Mouse (Mus musculus) left cerebral cortex, adult 2 months (tissue): ENCODE results near the gene Hipk2. TPM values are rescaled to one million over a fixed set of nuclear protein-coding genes. Genes with fewer than 3 reads are reported as not detected.

Source experiments
- DNase-seq, 2 experiments: peaks; one replicate each; pipeline ENCODE4 v3.0.0; 2021 to 2022; ENCODE audit warnings: low spot score in 2 of 2, mixed read lengths in 1 of 2; ENCODE audit errors: extremely low spot score in 1 of 2
- H3K27ac ChIP-seq: fragments of 200-600 bp; 2 replicates; pipeline ENCODE4 v1.8.1; 2022
- H3K4me3 ChIP-seq: fragments of 200-600 bp; 2 replicates; pipeline ENCODE4 v1.8.1; 2022
- CTCF ChIP-seq: fragments of 200-600 bp; IDR thresholded peaks from 2 replicates; pipeline ENCODE4 v1.8.1; 2022; ENCODE audit warnings: antibody characterized with exemption, mild to moderate bottlenecking, moderate library complexity
- intact Hi-C: fragments of 180-260 bp; cut with DNase I; formaldehyde crosslinking; loops from one replicate; pipeline ENCODE4 v1.15.1; 2025
- total RNA-seq, 2 experiments: library from RNA; stranded (reverse); gene quantifications; 2 replicates each; pipeline ENCODE4 v1.2.3; 2021

The Hipk2 gene
- total RNA-seq, 2 experiments from 2014 or later = 54.7 to 61.3 TPM

DNA sequence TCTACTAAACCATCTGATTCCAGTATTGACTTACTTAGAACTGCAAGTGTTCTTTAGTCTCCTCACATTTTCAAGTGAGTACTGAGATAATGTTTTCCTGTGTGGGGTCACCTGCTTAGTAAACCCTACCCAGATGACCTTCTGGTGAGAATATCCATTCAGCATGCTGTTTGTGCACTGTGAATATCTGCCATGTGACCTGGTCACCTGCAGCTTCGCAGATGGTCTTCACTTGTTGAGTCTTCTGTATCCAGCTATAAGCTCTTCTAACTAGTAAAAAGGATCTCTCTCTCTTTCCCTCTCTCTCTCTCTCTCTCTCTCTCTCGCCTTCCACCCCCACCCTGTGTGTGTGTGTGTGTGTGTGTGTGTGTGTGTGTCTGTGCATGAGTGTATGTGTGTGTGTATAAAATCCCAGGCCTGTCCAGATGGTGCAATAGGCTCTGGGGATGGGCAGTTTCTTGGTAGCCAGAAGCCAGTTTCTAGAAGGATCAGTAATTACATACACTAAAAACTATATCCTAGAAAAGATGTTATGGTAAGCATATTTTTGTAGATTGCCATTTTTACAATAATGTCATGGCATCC is 99.9 kb downstream of the Hipk2 start:
- Histone ChIP-seq H3K27ac (no peak overlapping the region), H3K4me3 (no peak overlapping the region)
- intact Hi-C loops = no loop called here
- DNase-seq = no peak
- TF ChIP-seq CTCF = no peak

DNA sequence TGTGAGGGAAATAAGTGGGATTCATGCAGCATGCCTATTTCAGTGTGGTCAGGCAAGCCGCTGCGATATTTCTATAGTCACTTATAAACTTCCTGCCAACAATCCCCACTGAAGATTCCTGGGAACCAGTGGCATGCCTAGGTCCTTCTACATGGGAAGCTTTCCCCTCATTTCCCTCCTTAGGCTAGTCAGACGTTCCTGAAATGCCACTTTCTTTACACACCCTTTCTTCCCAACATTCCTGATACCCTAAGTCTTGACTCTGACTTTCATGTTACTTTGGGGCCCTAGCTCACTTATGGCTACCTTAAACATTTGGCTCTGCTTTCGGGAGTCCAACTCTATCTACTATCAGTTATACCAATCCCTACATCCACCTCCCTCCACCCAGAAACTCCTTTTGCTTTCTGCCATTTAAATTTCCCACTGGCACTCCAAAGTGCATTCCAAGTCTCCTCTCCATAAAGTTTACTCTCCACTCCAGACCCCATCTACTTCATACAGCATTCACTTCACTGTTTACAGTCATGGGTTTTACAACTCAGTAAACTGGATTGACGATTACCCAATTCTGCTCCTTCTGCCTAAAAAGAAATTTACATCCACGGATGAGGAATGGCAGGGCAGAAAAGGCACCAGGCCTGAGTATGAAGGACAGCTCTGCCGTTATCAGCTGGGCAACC is 103.0 kb downstream of the Hipk2 start:
- Histone ChIP-seq H3K4me3 (no peak overlapping the region), H3K27ac (no peak overlapping the region)
- no peak for DNase-seq
- no peak for TF ChIP-seq CTCF
- intact Hi-C loops = no loop called here

DNA sequence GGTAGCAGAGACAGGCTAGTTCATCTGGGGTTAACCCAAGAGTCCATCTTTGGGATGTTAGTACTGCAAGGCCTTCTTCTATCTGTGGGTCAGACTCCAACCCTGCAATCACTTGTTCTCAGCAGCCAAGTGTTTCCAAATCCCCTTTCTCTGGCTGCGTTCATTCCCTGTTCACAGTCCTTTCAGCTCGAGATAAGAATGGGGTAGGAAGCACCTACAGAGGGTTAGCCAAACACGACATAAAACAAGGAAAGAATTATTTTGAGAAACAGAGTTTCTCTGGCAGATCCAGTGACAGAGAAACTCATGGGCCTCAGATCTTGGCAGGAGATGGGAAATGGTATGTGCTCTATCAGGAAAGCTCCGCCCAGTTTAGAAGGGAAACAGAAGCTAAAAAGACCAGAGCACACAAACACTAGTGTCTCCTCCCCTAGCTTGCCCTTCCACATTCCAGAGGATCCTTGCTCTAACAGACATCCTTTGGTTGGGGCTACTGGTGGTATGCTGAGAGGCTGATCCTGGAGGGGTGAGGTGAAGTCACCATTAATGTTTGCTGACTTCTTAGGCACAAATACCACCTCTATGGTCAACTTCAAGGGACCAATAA is 104.8 kb downstream of the Hipk2 start:
- no peak for TF ChIP-seq CTCF
- H3K4me3 ChIP-seq = no peak overlapping the region

DNA sequence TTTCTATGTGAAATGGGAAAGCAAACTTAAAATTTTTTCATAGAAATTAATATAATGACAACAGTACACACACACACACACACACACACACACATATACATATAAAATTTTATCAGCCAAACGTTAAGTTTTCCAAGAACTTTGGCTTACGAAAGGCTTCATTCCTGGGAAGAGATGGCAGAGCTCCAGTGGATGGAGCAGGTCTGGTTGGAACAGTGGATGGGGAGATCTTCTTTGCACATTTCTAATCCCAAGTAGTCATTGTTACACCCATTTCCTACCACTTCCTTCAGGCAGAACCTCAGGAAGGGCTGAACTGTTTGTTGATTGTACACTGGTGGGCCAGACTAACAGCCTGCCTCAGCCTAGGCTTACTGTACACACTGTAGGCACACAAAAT is 106.3 kb downstream of the Hipk2 start:
- TF ChIP-seq CTCF = no peak
- no peak overlapping the region for H3K27ac ChIP-seq
- DNase-seq = no peak
- no peak overlapping the region for H3K4me3 ChIP-seq
- intact Hi-C loops = no loop called here

More for the DNA sequence above, 104.8 kb downstream of the Hipk2 start:
- intact Hi-C loops = no loop called here
- no peak for DNase-seq
- no peak overlapping the region for H3K27ac ChIP-seq

DNA sequence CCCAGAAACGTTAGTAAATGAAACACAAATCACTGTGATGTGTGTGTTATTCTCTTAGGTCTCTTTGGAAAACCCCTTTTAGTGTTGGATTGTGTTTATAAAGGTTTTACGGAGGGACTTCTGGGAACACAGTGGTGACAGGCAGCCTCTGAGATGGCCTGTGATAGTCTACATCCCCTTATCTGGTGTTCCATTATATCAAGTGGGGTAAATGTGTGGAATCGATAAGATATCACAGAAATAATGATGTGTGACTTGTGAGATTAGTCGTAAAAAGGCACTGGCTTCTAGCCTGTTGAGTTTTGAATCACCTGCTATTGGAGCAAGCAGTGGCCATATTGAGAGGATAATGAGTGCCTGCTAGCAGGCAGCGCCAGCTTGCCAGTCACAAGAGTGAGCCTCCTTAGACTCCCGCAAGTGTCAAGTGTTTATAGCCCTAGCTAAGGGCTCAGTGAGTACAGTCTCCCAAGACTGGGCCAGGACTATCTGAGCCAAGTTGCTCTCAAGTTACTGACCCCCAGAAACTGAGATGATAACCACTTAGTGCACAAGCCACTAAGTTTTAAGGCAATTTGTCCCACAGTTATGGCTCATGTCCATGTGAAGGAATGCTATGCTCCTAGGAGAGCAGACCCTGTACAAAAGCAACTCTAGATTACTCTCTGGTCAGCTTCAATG is 113.2 kb downstream of the Hipk2 start:
- intact Hi-C loops = no loop called here
- Histone ChIP-seq H3K4me3 (no peak overlapping the region), H3K27ac (no peak overlapping the region)
- no peak for DNase-seq
- no peak for TF ChIP-seq CTCF

DNA sequence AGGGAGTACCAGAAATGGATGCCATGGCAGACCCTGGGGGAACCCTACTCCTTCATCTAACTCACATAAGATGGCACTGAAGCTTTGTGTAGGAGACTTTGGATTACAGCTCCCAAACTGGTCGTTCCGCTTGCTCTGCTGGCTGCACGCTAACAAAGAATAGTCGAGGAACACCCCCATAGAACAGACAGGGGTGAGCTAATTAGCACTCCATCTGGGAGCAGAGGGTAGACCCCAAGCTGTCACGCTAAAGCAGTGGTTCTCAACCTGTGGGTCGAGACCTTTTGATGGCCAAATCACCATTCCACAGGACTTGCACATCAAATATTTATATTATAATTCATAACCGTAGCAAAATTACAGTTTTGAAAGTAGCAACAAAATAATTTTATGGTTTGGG is 114.0 kb downstream of the Hipk2 start:
- H3K4me3 ChIP-seq = no peak overlapping the region
- intact Hi-C loops = no loop called here
- DNase-seq = no peak
- no peak for TF ChIP-seq CTCF
- no peak overlapping the region for H3K27ac ChIP-seq

DNA sequence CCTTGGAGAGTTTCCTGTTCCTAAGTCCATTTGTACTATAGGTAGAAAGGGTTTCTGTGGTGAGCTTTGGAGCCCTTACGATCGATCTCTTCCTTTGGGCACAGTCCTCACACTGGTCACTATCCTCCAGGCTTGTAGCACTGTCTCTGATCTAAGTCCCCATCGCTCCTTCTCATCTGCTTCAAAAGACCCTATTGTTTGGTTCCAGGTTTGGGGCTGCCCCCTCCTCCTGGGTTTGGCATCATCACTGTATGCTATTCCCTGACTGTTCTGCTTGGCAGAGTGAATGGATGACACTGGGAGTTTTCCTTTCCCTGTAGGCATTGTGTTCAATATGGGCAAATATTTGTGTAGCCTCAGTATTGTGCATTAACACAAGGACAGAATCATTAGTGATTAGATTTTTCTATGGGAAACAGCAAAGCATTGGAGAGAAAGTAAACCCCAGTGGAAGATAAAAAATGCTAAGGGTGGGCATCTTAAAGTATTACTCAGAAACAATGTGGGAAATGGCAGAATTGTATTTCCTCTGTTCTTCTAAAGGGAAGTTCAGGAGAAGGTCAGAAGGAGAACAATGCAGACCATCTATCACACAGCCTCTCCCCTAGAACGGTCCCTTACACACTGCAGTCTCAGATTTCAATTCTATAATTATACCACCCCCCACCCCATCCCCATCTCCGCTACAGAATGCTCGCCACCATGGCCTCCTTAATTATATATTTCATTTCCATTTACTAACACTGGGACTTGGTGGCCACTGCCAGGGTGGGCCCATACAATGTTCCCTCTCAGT is 114.9 kb downstream of the Hipk2 start:
- no peak overlapping the region; the same call in 1 of the 2 replicates for H3K27ac ChIP-seq
- DNase-seq = no peak
- no peak overlapping the region for H3K4me3 ChIP-seq
- no peak for TF ChIP-seq CTCF
- intact Hi-C loops = no loop called here

DNA sequence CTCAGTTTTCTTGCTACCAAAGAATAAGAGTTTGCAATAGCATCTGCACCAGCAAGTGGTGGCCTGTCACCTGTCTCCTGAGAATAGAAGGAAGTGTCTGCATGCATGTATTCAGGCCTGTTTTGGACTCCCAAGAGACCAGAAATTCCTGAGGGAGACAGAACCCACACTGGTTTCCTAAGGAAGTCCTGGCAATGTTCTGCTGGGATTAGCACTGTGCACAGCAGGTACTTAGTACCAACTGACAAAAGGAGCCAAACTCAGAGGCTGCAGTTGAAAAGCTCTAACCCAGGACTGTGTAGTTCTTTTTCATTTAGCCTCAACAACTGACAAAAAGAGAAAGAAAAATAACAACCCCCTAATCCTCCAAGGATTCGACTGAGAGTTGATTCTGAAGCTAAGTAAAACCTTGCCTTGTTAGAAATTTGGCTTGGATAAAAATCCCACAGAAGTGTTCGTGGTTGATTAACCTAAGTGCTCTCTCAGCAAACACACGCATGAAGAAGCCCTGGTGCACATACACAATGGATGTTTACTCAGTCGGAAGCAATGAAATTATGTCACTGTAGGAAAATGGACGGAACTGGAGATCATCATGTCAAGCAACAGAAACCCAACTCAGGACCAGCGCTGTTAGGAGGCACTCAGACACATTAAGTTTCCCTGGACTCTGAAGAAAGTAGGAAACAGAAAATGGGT is 115.9 kb downstream of the Hipk2 start:
- no peak for TF ChIP-seq CTCF

DNA sequence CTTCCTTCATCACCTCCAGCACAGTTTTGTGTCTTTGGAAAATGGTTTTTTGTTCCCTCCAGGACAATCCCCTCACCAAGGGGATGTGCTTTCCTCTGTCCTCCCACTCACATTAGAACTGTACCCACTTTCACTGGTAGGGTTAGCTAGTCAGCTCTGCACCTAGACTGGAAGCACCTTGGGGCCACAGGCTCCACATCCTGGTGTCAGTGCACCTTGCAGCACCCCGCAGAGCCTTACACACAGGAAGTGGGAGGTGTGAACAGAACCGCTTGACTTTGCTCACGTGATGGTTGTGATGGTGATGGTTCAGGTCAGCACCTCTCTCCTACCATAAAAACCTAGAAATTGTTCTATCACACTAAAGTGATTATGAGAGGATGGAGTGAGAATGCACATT is 116.8 kb downstream of the Hipk2 start:
- TF ChIP-seq CTCF = no peak
- no peak for DNase-seq
- intact Hi-C loops = no loop called here

More for the DNA sequence above, 115.9 kb downstream of the Hipk2 start:
- DNase-seq = no peak
- no peak overlapping the region for H3K27ac ChIP-seq
- H3K4me3 ChIP-seq = no peak overlapping the region
- intact Hi-C loops = no loop called here

DNA sequence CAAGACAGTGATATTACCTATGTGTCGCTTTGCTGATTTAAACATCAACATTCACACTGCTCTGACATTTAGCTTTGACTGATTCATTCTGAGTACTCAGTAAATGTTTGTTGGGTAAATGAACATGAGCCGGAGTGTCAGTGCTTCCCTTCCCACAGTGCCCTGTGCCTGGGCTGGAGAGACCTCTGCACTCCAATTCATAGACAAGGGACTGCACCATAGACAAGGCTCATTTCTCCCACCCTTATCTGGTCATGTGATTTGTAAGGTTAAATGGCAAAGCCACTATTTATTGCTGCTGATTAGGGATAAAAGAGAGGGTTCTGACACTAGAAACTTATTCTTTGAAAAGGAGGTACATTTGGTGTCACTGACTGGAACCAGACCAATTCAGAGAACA is 118.4 kb downstream of the Hipk2 start:
- Histone ChIP-seq H3K27ac (no peak overlapping the region), H3K4me3 (no peak overlapping the region)
- no peak for TF ChIP-seq CTCF
- intact Hi-C loops = no loop called here
- DNase-seq = no peak

More for the DNA sequence above, 116.8 kb downstream of the Hipk2 start:
- no peak overlapping the region for H3K4me3 ChIP-seq
- no peak overlapping the region for H3K27ac ChIP-seq

DNA sequence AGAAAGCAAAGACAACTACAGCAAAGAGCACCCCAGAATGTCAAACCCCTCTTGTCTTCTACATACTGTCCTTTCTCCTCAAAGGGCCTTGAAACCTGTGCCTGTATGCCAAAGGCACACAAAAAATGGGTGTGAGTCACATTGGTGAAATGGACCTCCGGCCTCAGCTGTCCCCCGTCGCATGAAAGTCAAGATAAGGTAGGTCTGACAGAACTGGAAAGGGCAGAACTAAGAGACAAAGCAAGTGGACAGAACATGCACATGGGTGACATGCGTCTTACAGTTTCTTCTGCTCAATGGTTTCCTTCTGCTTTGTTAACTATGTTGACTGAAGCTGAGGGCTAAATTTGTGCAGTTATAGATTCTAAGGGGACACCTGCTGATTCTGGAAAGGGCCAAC is 119.0 kb downstream of the Hipk2 start:
- H3K27ac ChIP-seq = no peak overlapping the region

More for the DNA sequence above, 119.0 kb downstream of the Hipk2 start:
- DNase-seq = no peak
- TF ChIP-seq CTCF = no peak
- H3K4me3 ChIP-seq = no peak overlapping the region
- intact Hi-C loops = no loop called here
